Comparison of ENCODE assay signal across 19 mouse cellular contexts in genomic region chr5:96311677-96312076, GRCm38 (mm10).
"Had no signal": no experiment of that assay in that cellular context is flagged by ENCODE, and none has a peak within 500 bp of the region (broad histone marks: within the 10 kb centered on the region; RNA-seq: fewer than 3 reads in every experiment).

No protein-coding gene starts in this region.

- DNase-seq: kidney, postnatal 25 days; layer of hippocampus, postnatal 36 days; liver; lung, adult 18-20 months; lung, postnatal 14 days; lung, postnatal 4 days; thymus, adult 2 months; thymus, postnatal 14 days; thymus, postnatal 4 days had no signal

- H3K27me3 ChIP-seq: limb, embryonic 13.5 days; liver, embryonic 12.5 days; liver, embryonic 15.5 days; midbrain, embryonic 12.5 days had no signal

- ATAC-seq: intestine, postnatal 0 days; liver, embryonic 12.5 days; midbrain, embryonic 16.5 days had no signal

- H3K36me3 ChIP-seq: limb, embryonic 13.5 days; liver, embryonic 12.5 days; liver, embryonic 15.5 days; midbrain, embryonic 12.5 days had no signal

- H3K27ac ChIP-seq: kidney, postnatal 0 days; left cerebral cortex, adult 2 months; limb, embryonic 13.5 days; liver, embryonic 12.5 days; liver, embryonic 15.5 days; midbrain, embryonic 12.5 days; stomach, postnatal 0 days had no signal

- H3K9me3 ChIP-seq: limb, embryonic 13.5 days; liver, embryonic 12.5 days; liver, embryonic 15.5 days; midbrain, embryonic 12.5 days had no signal

- H3K9ac ChIP-seq: limb, embryonic 13.5 days; liver, embryonic 12.5 days; liver, embryonic 15.5 days; midbrain, embryonic 12.5 days had no signal

- H3K4me1 ChIP-seq: liver, embryonic 12.5 days; liver, embryonic 15.5 days had no signal

- H3K4me3 ChIP-seq: left cerebral cortex, adult 2 months; limb, embryonic 13.5 days; liver, embryonic 12.5 days; liver, embryonic 15.5 days; midbrain, embryonic 12.5 days; myocyte had no signal

- H3K4me2 ChIP-seq: limb, embryonic 13.5 days; liver, embryonic 12.5 days; liver, embryonic 15.5 days; midbrain, embryonic 12.5 days had no signal
